Mouse (Mus musculus): Measurements from ENCODE around the gene Entpd3. TPM values are rescaled to one million over a fixed set of nuclear protein-coding genes. Genes with fewer than 3 reads are reported as not detected.

Entpd3 gene
- polyA plus RNA-seq, 1 experiment from 2014 or later = 2.1 TPM

DNA sequence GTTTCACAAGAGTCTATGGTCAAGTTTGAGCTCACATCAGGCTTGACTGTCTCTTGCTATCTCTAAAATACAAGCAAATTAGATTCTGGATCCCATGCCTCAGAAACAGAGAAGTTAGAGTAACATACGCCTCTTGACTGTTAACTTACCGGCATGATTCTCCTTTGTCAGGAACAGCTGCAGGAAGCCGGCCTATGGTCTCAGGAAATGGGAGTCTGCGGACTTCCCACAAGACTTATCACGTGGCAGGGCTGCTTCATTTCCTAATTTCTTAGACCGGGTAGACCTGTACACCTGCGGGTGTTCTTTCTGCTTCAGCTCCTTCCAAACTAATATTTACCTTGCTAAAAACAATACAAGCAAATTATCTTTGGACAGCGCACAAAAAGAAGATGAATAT is 22.9 kb upstream of the Entpd3 start:
- no peaks in the 10 kb centered on the region for H3K27me3 ChIP-seq (ENCODE audit: control insufficient read depth, insufficient read depth, low read length)
- DNase-seq (ENCODE audit: low spot score) = no peak
- H3K9ac ChIP-seq (ENCODE audit: low read length) = no peak overlapping the region
- no peaks in the 10 kb centered on the region for H3K36me3 ChIP-seq (ENCODE audit: control insufficient read depth, insufficient read depth, low read length)
- 69% methylated on average over 8 of the region's 8 CpGs for WGBS
- ATAC-seq (ENCODE audit: low FRiP score, low TSS enrichment) = no peak
- no peak overlapping the region for H3K4me2 ChIP-seq (replicated peaks; ENCODE audit: low read depth)
- no peaks in the 10 kb centered on the region for H3K9me3 ChIP-seq (ENCODE audit: control insufficient read depth, low read length)
- no peak for TF ChIP-seq EP300 (optimal IDR thresholded peaks at IDR 0.05)
- TF ChIP-seq CTCF (IDR thresholded peaks at IDR 0.05; ENCODE audit: low read depth) = no peak
- no peak overlapping the region for H3K4me3 ChIP-seq (ENCODE audit: low read depth, low read length)
- no peak overlapping the region for H3K27ac ChIP-seq (replicated peaks)
- no peaks in the 10 kb centered on the region for H3K4me1 ChIP-seq (replicated peaks; ENCODE audit: control insufficient read depth, insufficient read depth)

GRCm38 (mm10) chr9:120518946-120519345 is 20.7 kb upstream of the Entpd3 start:
- no peaks in the 10 kb centered on the region for H3K27me3 ChIP-seq (ENCODE audit: control insufficient read depth, insufficient read depth, low read length)
- no peak overlapping the region for H3K4me2 ChIP-seq (replicated peaks; ENCODE audit: low read depth)
- no peak for DNase-seq (ENCODE audit: low spot score)
- H3K27ac ChIP-seq (replicated peaks) = no peak overlapping the region
- 57% methylated on average over 3 of the region's 3 CpGs for WGBS
- H3K9me3 ChIP-seq (ENCODE audit: control insufficient read depth, low read length) = no peaks in the 10 kb centered on the region
- TF ChIP-seq EP300 (optimal IDR thresholded peaks at IDR 0.05) = no peak
- TF ChIP-seq CTCF (IDR thresholded peaks at IDR 0.05; ENCODE audit: low read depth) = no peak
- H3K36me3 ChIP-seq (ENCODE audit: control insufficient read depth, insufficient read depth, low read length) = no peaks in the 10 kb centered on the region
- no peaks in the 10 kb centered on the region for H3K4me1 ChIP-seq (replicated peaks; ENCODE audit: control insufficient read depth, insufficient read depth)
- ATAC-seq (ENCODE audit: low FRiP score, low TSS enrichment) = no peak
- H3K9ac ChIP-seq (ENCODE audit: low read length) = no peak overlapping the region
- H3K4me3 ChIP-seq (ENCODE audit: low read depth, low read length) = no peak overlapping the region

DNA sequence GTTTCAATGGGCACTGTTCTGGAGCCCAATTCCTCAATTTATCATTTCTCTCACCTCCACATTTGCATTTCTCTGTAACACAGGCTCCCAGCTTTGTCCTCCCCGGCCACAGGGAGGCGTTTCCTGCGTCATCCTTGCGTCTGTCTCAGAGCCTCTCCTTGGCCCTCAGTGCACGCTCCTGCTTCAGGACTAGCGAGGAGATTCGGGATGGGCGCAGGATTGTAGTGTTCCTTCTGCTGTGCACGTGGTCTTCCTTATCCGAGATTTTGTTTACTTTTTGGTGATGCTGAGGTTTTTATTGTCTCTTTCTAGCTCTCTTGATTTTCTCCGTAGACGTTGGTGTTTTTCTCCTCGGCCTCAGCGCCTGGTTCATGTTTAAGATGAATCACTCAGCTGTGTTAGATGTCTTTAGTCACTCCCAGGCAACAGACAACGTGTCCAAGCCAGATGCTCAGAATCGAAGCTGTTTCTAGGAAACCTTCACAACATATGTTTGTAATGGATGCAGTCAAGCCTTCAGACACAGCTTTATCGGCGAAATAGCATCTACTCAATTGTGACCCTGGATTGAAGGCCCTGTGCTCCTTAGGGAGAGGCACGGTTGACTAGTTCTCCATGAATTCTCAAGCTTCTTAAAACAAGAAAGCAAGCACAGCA is 20.0 kb upstream of the Entpd3 start:
- no peak overlapping the region for H3K27ac ChIP-seq (replicated peaks)
- ATAC-seq (ENCODE audit: low FRiP score, low TSS enrichment) (no peak), DNase-seq (ENCODE audit: low spot score) (no peak)
- peak; percentile 48 for TF ChIP-seq CTCF (IDR thresholded peaks at IDR 0.05; ENCODE audit: low read depth)
- no peak for TF ChIP-seq EP300 (optimal IDR thresholded peaks at IDR 0.05)
- no peaks in the 10 kb centered on the region for H3K27me3 ChIP-seq (ENCODE audit: control insufficient read depth, insufficient read depth, low read length)
- no peaks in the 10 kb centered on the region for H3K4me1 ChIP-seq (replicated peaks; ENCODE audit: control insufficient read depth, insufficient read depth)
- H3K4me2 ChIP-seq (replicated peaks; ENCODE audit: low read depth) = no peak overlapping the region
- no peaks in the 10 kb centered on the region for H3K36me3 ChIP-seq (ENCODE audit: control insufficient read depth, insufficient read depth, low read length)
- WGBS = 37% methylated on average over 19 of the region's 19 CpGs
- H3K4me3 ChIP-seq (ENCODE audit: low read depth, low read length) = no peak overlapping the region
- no peaks in the 10 kb centered on the region for H3K9me3 ChIP-seq (ENCODE audit: control insufficient read depth, low read length)
- no peak overlapping the region for H3K9ac ChIP-seq (ENCODE audit: low read length)

DNA sequence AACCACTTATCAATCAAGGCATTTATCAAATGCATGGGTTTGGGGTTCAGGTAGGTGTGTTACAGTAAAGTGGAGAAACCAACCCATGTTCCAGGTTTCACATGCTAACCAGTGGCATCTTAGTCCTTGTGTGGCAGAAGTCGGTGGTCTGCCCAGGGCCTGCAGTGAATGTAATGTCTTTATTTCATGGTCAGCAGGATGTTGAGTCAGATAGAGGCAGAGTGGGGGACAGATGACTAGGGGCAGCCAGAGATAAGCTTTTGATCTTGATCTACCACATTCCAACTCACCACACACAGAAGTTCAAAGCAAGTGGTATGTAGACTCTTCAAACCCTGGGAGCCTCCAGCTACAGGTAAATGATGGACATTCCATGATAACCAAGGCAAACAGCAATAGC is 18.5 kb upstream of the Entpd3 start:
- Histone ChIP-seq H3K36me3 (ENCODE audit: control insufficient read depth, insufficient read depth, low read length) (no peaks in the 10 kb centered on the region), H3K27ac (replicated peaks) (no peak overlapping the region), H3K27me3 (ENCODE audit: control insufficient read depth, insufficient read depth, low read length) (no peaks in the 10 kb centered on the region), H3K4me3 (ENCODE audit: low read depth, low read length) (no peak overlapping the region), H3K4me1 (replicated peaks; ENCODE audit: control insufficient read depth, insufficient read depth) (no peaks in the 10 kb centered on the region), H3K9me3 (ENCODE audit: control insufficient read depth, low read length) (no peaks in the 10 kb centered on the region), H3K9ac (ENCODE audit: low read length) (no peak overlapping the region), H3K4me2 (replicated peaks; ENCODE audit: low read depth) (no peak overlapping the region)
- DNase-seq (ENCODE audit: low spot score) (no peak), ATAC-seq (ENCODE audit: low FRiP score, low TSS enrichment) (no peak)
- TF ChIP-seq EP300 (optimal IDR thresholded peaks at IDR 0.05) (no peak), CTCF (IDR thresholded peaks at IDR 0.05; ENCODE audit: low read depth) (no peak)
- WGBS = 68% methylated on average over 1 of the region's 1 CpGs

- DNase-seq (ENCODE audit: low spot score) (no peak), ATAC-seq (ENCODE audit: low FRiP score, low TSS enrichment) (no peak; the same call in 1 of the 2 replicates)
- Histone ChIP-seq H3K4me3 (ENCODE audit: low read depth, low read length) (no peak overlapping the region), H3K27me3 (ENCODE audit: control insufficient read depth, insufficient read depth, low read length) (no peaks in the 10 kb centered on the region), H3K4me1 (replicated peaks; ENCODE audit: control insufficient read depth, insufficient read depth) (no peaks in the 10 kb centered on the region), H3K9ac (ENCODE audit: low read length) (no peak overlapping the region), H3K9me3 (ENCODE audit: control insufficient read depth, low read length) (no peaks in the 10 kb centered on the region), H3K27ac (replicated peaks) (peak overlapping the region; percentile 24), H3K36me3 (ENCODE audit: control insufficient read depth, insufficient read depth, low read length) (no peaks in the 10 kb centered on the region), H3K4me2 (replicated peaks; ENCODE audit: low read depth) (no peak overlapping the region)
- TF ChIP-seq CTCF (IDR thresholded peaks at IDR 0.05; ENCODE audit: low read depth) (no peak), EP300 (optimal IDR thresholded peaks at IDR 0.05) (no peak)
- WGBS = 67% methylated on average over 4 of the region's 4 CpGs
These were observed 12.3 kb upstream of the Entpd3 start for GRCm38 (mm10) chr9:120527270-120527669.

DNA sequence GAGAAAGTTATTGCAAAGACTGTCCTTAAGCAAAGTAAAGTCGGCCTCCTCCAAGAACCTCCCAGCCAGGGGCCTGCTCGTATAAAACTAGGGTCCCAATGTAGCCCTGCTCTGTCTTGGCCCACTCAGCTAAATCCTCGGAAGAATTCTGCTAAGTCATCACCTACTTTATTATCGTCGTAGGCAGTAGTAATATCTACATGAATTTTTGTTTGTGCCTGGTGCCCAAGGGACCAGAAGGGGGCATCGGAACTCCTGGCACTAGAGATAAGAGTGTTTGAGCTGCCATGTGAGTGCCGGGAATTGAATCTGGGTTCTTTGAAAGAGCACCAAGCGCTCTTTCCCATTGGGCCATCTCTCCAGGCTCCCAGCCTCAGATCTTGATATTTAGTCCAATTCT is 11.7 kb upstream of the Entpd3 start:
- Histone ChIP-seq H3K4me1 (replicated peaks; ENCODE audit: control insufficient read depth, insufficient read depth) (no peaks in the 10 kb centered on the region), H3K4me3 (ENCODE audit: low read depth, low read length) (no peak overlapping the region), H3K36me3 (ENCODE audit: control insufficient read depth, insufficient read depth, low read length) (no peaks in the 10 kb centered on the region), H3K4me2 (replicated peaks; ENCODE audit: low read depth) (no peak overlapping the region), H3K27ac (replicated peaks) (no peak overlapping the region), H3K27me3 (ENCODE audit: control insufficient read depth, insufficient read depth, low read length) (no peaks in the 10 kb centered on the region), H3K9ac (ENCODE audit: low read length) (no peak overlapping the region), H3K9me3 (ENCODE audit: control insufficient read depth, low read length) (no peaks in the 10 kb centered on the region)
- WGBS = 93% methylated on average over 8 of the region's 8 CpGs
- TF ChIP-seq CTCF (IDR thresholded peaks at IDR 0.05; ENCODE audit: low read depth) (no peak), EP300 (optimal IDR thresholded peaks at IDR 0.05) (no peak)
- ATAC-seq (ENCODE audit: low FRiP score, low TSS enrichment) = no peak
- no peak for DNase-seq (ENCODE audit: low spot score)
